Mouse (Mus musculus) lung, embryonic 14.5 days (tissue): ENCODE measurements at regions not wholly inside any gene's neighbourhood (a gene's known extent, or its start where the extent isn't known, plus 50 kb on each side); places are given as distances from the start of the nearest gene placed in this dataset.
A peak's percentile ranks its signal among the peaks of the same experiment; 100 is the strongest.

Source experiments
- ATAC-seq: fragments of 200-750 bp; cut with Nextera tagmentation; 2 replicates; pipeline ENCODE4 v1.8.0; 2017; ENCODE audit warnings: mild to moderate bottlenecking, moderate TSS enrichment, moderate library complexity; ENCODE audit not compliant: insufficient read depth
- DNase-seq: peaks from one replicate; pipeline ENCODE4 v3.0.0-alpha.2; 2015
- H3K27ac ChIP-seq: fragments of 300-500 bp; sonication (generic); 2 replicates; pipeline ENCODE4 v1.5.1; 2014; ENCODE audit warnings: low read depth, mild to moderate bottlenecking, moderate library complexity
- H3K27me3 ChIP-seq: fragments of 300-500 bp; sonication (generic); 2 replicates; pipeline ENCODE4 v1.6.1; 2014; ENCODE audit warnings: low read length, control low read depth; ENCODE audit not compliant: insufficient read depth
- H3K36me3 ChIP-seq: fragments of 300-500 bp; sonication (generic); 2 replicates; pipeline ENCODE4 v1.6.1; 2014; ENCODE audit warnings: control low read depth; ENCODE audit not compliant: insufficient read depth
- H3K4me1 ChIP-seq: fragments of 300-500 bp; sonication (generic); 2 replicates; pipeline ENCODE4 v1.6.1; 2014; ENCODE audit warnings: antibody characterized with exemption, control low read depth; ENCODE audit not compliant: insufficient read depth
- H3K4me2 ChIP-seq: fragments of 300-500 bp; sonication (generic); 2 replicates; pipeline ENCODE4 v1.6.1; 2014; ENCODE audit warnings: mild to moderate bottlenecking
- H3K4me3 ChIP-seq: fragments of 300-500 bp; sonication (generic); 2 replicates; pipeline ENCODE4 v1.5.1; 2014; ENCODE audit warnings: low read depth, low read length
- H3K9ac ChIP-seq: fragments of 300-500 bp; sonication (generic); 2 replicates; pipeline ENCODE4 v1.6.1; 2014
- H3K9me3 ChIP-seq: fragments of 300-500 bp; sonication (generic); 2 replicates; pipeline ENCODE4 v1.6.1; 2016; ENCODE audit warnings: low read depth, low read length, control low read depth
- CTCF ChIP-seq: IDR thresholded peaks from 2 replicates; pipeline ENCODE4 v1.5.1; 2016; ENCODE audit warnings: antibody characterized with exemption, low read depth
- WGBS: fragments of 180-500 bp; shearing (Covaris S2); extraction: QIAGEN DNeasy Blood & Tissue Kit; methylation state at CpG from one replicate; pipeline ENCODE4 v1.1.7; 2014; 5-methylcytosine and 5-hydroxymethylcytosine counted together

- Histone ChIP-seq H3K9ac (no peak overlapping the region), H3K27ac (no peak overlapping the region), H3K4me2 (no peak overlapping the region), H3K27me3 (no peaks in the 10 kb centered on the region), H3K4me1 (no peaks in the 10 kb centered on the region), H3K9me3 (no peaks in the 10 kb centered on the region), H3K36me3 (no peaks in the 10 kb centered on the region), H3K4me3 (no peak overlapping the region)
- ATAC-seq (no peak), DNase-seq (no peak)
- no peak for TF ChIP-seq CTCF
- 67% methylated on average over 2 of the region's 2 CpGs for whole genome bisulfite sequencing
Observed at GRCm38 (mm10) chr14:71159556-71159955, 559.9 kb upstream of the Fam160b2 start.

DNA sequence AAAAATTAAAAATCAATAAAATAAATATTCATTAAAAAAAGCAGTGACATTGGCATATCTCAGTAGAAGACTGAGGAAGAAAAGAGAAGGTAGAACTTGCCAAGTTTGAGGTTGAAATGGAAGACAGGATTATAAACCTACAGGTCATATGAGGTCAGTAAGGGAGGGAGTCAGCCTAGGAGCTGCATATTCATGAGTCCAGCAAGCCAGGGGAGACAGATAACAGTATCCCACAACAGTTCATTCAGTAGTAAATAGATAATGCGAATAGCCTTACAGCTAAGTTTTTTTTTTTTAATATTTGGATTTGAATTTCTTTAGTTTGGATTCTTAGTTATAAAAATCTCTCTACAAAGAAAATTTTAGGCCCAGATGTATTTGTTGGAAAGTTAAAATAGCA, 542.8 kb upstream of the Fam160b2 start:
- Histone ChIP-seq H3K27ac (no peak overlapping the region), H3K4me3 (no peak overlapping the region), H3K27me3 (no peaks in the 10 kb centered on the region), H3K4me1 (no peaks in the 10 kb centered on the region), H3K36me3 (no peaks in the 10 kb centered on the region), H3K9ac (no peak overlapping the region), H3K9me3 (no peaks in the 10 kb centered on the region; the same call in 1 of the 2 replicates), H3K4me2 (no peak overlapping the region)
- no peak for TF ChIP-seq CTCF
- WGBS, result 91% methylated on average over 1 of the region's 1 CpGs
- no peak for DNase-seq
- no peak for ATAC-seq

DNA sequence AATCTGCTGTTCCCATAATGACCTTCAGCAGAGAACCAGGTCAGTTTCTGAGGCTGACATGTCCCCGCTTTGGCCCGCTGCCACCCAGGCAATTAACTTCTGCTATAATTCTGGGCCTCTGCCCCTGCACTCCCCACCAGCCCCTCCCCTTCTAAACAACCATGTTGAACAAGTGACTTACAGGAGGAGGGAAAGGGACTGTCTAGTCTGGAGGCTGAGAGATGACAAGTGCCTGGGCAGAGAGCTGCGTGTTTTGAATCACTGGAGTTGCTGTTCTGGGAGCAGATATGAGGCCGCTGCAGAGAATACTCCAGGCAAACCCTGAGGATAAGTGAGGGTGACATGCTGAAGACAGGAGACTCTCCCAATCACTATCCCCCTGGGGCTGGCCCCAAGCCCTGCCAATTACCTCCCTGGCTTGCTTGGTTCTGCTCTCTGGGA, 530.2 kb upstream of the Fam160b2 start:
- H3K4me2 ChIP-seq, result no peak overlapping the region
- TF ChIP-seq CTCF, result no peak
- peak; percentile 24; the same call in 1 of the 2 replicates for ATAC-seq
- H3K36me3 ChIP-seq, result no peaks in the 10 kb centered on the region
- no peaks in the 10 kb centered on the region for H3K4me1 ChIP-seq
- no peaks in the 10 kb centered on the region for H3K9me3 ChIP-seq
- H3K9ac ChIP-seq, result no peak overlapping the region
- peak; percentile 50 for DNase-seq
- H3K27ac ChIP-seq, result peak overlapping the region; percentile 6; the same call in 1 of the 2 replicates
- H3K27me3 ChIP-seq, result no peaks in the 10 kb centered on the region
- no peak overlapping the region for H3K4me3 ChIP-seq
- 49% methylated on average over 4 of the region's 4 CpGs for WGBS

GRCm38 (mm10) chr14:71128495-71128894, 528.9 kb upstream of the Fam160b2 start:
- no peak overlapping the region for H3K4me3 ChIP-seq
- H3K9me3 ChIP-seq, result no peaks in the 10 kb centered on the region
- H3K4me2 ChIP-seq, result no peak overlapping the region
- H3K4me1 ChIP-seq, result no peaks in the 10 kb centered on the region
- H3K9ac ChIP-seq, result no peak overlapping the region
- no peaks in the 10 kb centered on the region for H3K27me3 ChIP-seq
- 85% methylated on average over 3 of the region's 3 CpGs for WGBS
- TF ChIP-seq CTCF, result no peak
- H3K27ac ChIP-seq, result no peak overlapping the region
- DNase-seq (no peak), ATAC-seq (no peak)
- H3K36me3 ChIP-seq, result no peaks in the 10 kb centered on the region

GRCm38 (mm10) chr14:71118681-71119080, 519.0 kb upstream of the Fam160b2 start:
- H3K4me2 ChIP-seq, result no peak overlapping the region

GRCm38 (mm10) chr14:71115798-71116432, 516.3 kb upstream of the Fam160b2 start:
- Histone ChIP-seq H3K9ac (no peak overlapping the region), H3K9me3 (no peaks in the 10 kb centered on the region), H3K36me3 (no peaks in the 10 kb centered on the region), H3K4me2 (no peak overlapping the region), H3K27ac (no peak overlapping the region), H3K4me1 (no peaks in the 10 kb centered on the region), H3K4me3 (no peak overlapping the region), H3K27me3 (no peaks in the 10 kb centered on the region)
- TF ChIP-seq CTCF, result no peak
- ATAC-seq, result no peak
- no peak for DNase-seq
- WGBS, result 66% methylated on average over 3 of the region's 3 CpGs

More at GRCm38 (mm10) chr14:71118681-71119080, 519.0 kb upstream of the Fam160b2 start:
- peak; percentile 54 for DNase-seq
- no peak for ATAC-seq
- Histone ChIP-seq H3K27me3 (no peaks in the 10 kb centered on the region), H3K9me3 (no peaks in the 10 kb centered on the region), H3K4me1 (no peaks in the 10 kb centered on the region), H3K27ac (no peak overlapping the region), H3K36me3 (no peaks in the 10 kb centered on the region), H3K9ac (no peak overlapping the region), H3K4me3 (no peak overlapping the region)
- no peak for TF ChIP-seq CTCF
- WGBS, result 64% methylated on average over 7 of the region's 7 CpGs

GRCm38 (mm10) chr14:71115095-71115797, 515.6 kb upstream of the Fam160b2 start:
- no peaks in the 10 kb centered on the region for H3K36me3 ChIP-seq
- no peak overlapping the region for H3K4me3 ChIP-seq
- no peak overlapping the region for H3K4me2 ChIP-seq
- H3K27ac ChIP-seq, result no peak overlapping the region
- H3K27me3 ChIP-seq, result no peaks in the 10 kb centered on the region
- H3K4me1 ChIP-seq, result no peaks in the 10 kb centered on the region
- no peak overlapping the region for H3K9ac ChIP-seq
- ATAC-seq, result no peak
- no peak for TF ChIP-seq CTCF
- no peak for DNase-seq
- H3K9me3 ChIP-seq, result no peaks in the 10 kb centered on the region
- 54% methylated on average over 8 of the region's 8 CpGs for WGBS
